Mouse (Mus musculus) stomach, postnatal 0 days (tissue): ENCODE measurements around the gene Eef2.

Experiments
- CTCF ChIP-seq: IDR thresholded peaks from 2 replicates; pipeline ENCODE4 v1.5.1; 2016; ENCODE audit warnings: antibody characterized with exemption, low read depth, mild to moderate bottlenecking, moderate library complexity
- EP300 ChIP-seq: optimal IDR thresholded peaks from 2 replicates; pipeline ENCODE3; 2016; ENCODE audit warnings: antibody characterized with exemption

GRCm38 (mm10) chr10:81143157-81143633 lies 33.2 kb upstream of the Eef2 start:
- TF ChIP-seq EP300 = no peak
- peak; percentile 22; the same call in 1 of the 2 replicates for TF ChIP-seq CTCF
